Comparison of ENCODE assay signal across 11 mouse cellular contexts in the genomic region with DNA sequence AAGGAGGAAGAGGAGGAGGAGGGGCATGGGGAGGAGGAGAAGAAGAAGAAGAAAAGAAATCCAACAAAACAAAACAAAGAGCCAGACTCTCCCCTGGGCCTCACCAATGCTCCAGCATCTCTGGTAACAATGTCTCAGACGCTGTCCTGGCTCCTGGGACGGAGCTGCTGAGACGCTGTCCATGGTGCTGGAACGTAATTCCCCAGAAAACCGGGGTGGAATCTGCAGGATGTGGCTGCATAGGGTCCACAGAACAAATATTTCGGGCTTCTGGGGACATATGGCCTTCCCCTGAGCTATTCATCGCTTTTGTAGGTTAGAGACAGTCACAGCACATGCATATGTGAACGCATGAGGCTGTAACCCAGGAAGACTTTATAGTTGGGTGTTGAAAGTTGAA. TPM values are rescaled to one million over a fixed set of nuclear protein-coding genes. Genes with fewer than 3 reads are reported as not detected.
DNase-seq lines count a peak whose midpoint lies in the region; ATAC-seq and TF ChIP-seq lines count a peak whose summit lies in the region.
"Had no signal": no experiment of that assay in that cellular context is flagged by ENCODE, and none has a peak within 500 bp of the region (broad histone marks: within the 10 kb centered on the region; RNA-seq: fewer than 3 reads in every experiment).

No protein-coding gene starts in this region.

- intact Hi-C loops in left cerebral cortex, postnatal 4 days (cut with DNase I), result no loop called here

- TF ChIP-seq POLR2A in MEL (IDR thresholded peaks at IDR 0.05; ENCODE audit: control insufficient read depth in 1 of 2, insufficient read depth in 1 of 2, low read depth in 1 of 2, low read length in 2 of 2, poor library complexity in 1 of 2), result no peak

- ATAC-seq in CD4-positive, CD25-positive, alpha-beta regulatory T cell, adult 4 months, result no peak

- no peaks in the 10 kb centered on the region for H3K79me2 ChIP-seq in MEL (ENCODE audit: control insufficient read depth, insufficient read depth, low read length, poor library complexity)

- no peak for TF ChIP-seq RAD21 in MEL (IDR thresholded peaks at IDR 0.05; ENCODE audit: low read depth, low read length)

- H3K4me3 ChIP-seq in MEL (ENCODE audit: control insufficient read depth in 1 of 2, insufficient read depth in 1 of 2, low read depth in 2 of 2, low read length in 2 of 2), result no peak overlapping the region
- H3K4me3 ChIP-seq: heart, embryonic 15.5 days had no signal

- DNase-seq in CD4-positive, CD25-positive, alpha-beta regulatory T cell, adult 2 months (ENCODE audit: low read depth, low spot score), result peak; percentile 33
- peak; percentile 73 for DNase-seq in kidney, postnatal 10 days
- no peak for DNase-seq in kidney, adult 11 months
- peak; percentile 56 for DNase-seq in MEL (ENCODE audit: low read depth, low spot score)
- peak; percentile 35 for DNase-seq in hindlimb bud, embryonic 11.5 days (ENCODE audit: extremely low spot score, low read depth, low spot score)
- DNase-seq in left cerebral cortex, postnatal 4 days, result no peak
- no peak for DNase-seq in cerebellum, postnatal 14 days

- no peak overlapping the region for H3K27ac ChIP-seq in MEL (ENCODE audit: control insufficient read depth, low read depth, low read length)
- H3K27ac ChIP-seq: heart, embryonic 15.5 days had no signal

- H3K9me3 ChIP-seq in MEL (replicated peaks; ENCODE audit: insufficient read depth, low read length), result no peaks in the 10 kb centered on the region
- H3K9me3 ChIP-seq: heart, embryonic 15.5 days had no signal

- no peaks in the 10 kb centered on the region for H3K4me1 ChIP-seq in MEL (ENCODE audit: control insufficient read depth in 1 of 2, insufficient read depth in 2 of 2, low read length in 2 of 2)
- H3K4me1 ChIP-seq: heart, embryonic 15.5 days had no signal

- H3K9ac ChIP-seq in MEL (ENCODE audit: control insufficient read depth, low read depth, low read length, poor library complexity, severe bottlenecking), result no peak overlapping the region
- H3K9ac ChIP-seq: heart, embryonic 15.5 days had no signal

- no peak for TF ChIP-seq CTCF in MEL (IDR thresholded peaks at IDR 0.05 in 2 of 3, conservative IDR thresholded peaks at IDR 0.05 in 1 of 3; ENCODE audit: control insufficient read depth in 1 of 3, insufficient read depth in 1 of 3, low read depth in 2 of 3, low read length in 3 of 3, poor library complexity in 1 of 3, severe bottlenecking in 1 of 3)

- H3K27me3 ChIP-seq in MEL (ENCODE audit: control insufficient read depth in 1 of 2, insufficient read depth in 2 of 2, low read length in 2 of 2), result peaks cover 0 to 1% of the 10 kb centered on the region in 2 experiments; a peak in 2 of 4 replicates

- no peaks in the 10 kb centered on the region for H3K36me3 ChIP-seq in MEL (ENCODE audit: control insufficient read depth in 1 of 2, insufficient read depth in 2 of 2, low read length in 2 of 2)
- H3K36me3 ChIP-seq: heart, embryonic 15.5 days had no signal

- no peak for TF ChIP-seq EP300 in MEL (IDR thresholded peaks at IDR 0.05; ENCODE audit: low read depth in 1 of 2, low read length in 2 of 2)

TF ChIP-seq in MEL, 35 proteins besides CTCF, POLR2A, EP300 and RAD21:
- TF ChIP-seq MYB (IDR thresholded peaks at IDR 0.05; ENCODE audit: low read depth, low read length) (no peak), MYC (IDR thresholded peaks at IDR 0.05; ENCODE audit: low read depth, low read length) (no peak), MXI1 (IDR thresholded peaks at IDR 0.05; ENCODE audit: low read depth, low read length) (no peak), POLR2AphosphoS5 (IDR thresholded peaks at IDR 0.05; ENCODE audit: borderline replicate concordance, low read depth, low read length) (no peak), SIN3A (IDR thresholded peaks at IDR 0.05; ENCODE audit: low read length) (no peak), JUND (IDR thresholded peaks at IDR 0.05; ENCODE audit: low read depth, low read length) (no peak), MEF2A (IDR thresholded peaks at IDR 0.05; ENCODE audit: extremely low read depth, insufficient replicate concordance, low read depth, low read length, poor library complexity, severe bottlenecking) (no peak), MAZ (IDR thresholded peaks at IDR 0.05; ENCODE audit: low read depth, low read length) (no peak), TBP (IDR thresholded peaks at IDR 0.05; ENCODE audit: low read depth, low read length) (no peak), BHLHE40 (IDR thresholded peaks at IDR 0.05; ENCODE audit: borderline replicate concordance, low read depth, low read length) (no peak), CHD2 (IDR thresholded peaks at IDR 0.05; ENCODE audit: low read length) (no peak), UBTF (IDR thresholded peaks at IDR 0.05; ENCODE audit: borderline replicate concordance, insufficient read depth, low read depth, low read length) (no peak), TCF12 (IDR thresholded peaks at IDR 0.05; ENCODE audit: low read depth, low read length) (no peak), GABPA (IDR thresholded peaks at IDR 0.05; ENCODE audit: low read depth, low read length) (no peak), ZMIZ1 (IDR thresholded peaks at IDR 0.05; ENCODE audit: low read depth, low read length) (no peak)

RNA-seq across cellular contexts. Expression of a gene that starts 9.2 kb away (rescaled TPM):
- polyA plus RNA-seq in CD4-positive, CD25-positive, alpha-beta regulatory T cell, adult 4 months (2017; shearing (Covaris generic)), result not detected
- not detected in 2 replicates for total RNA-seq in MEL (2012; rRNA removed)
- polyA plus RNA-seq in MEL (2012; ENCODE audit: insufficient read depth in 1 of 2, insufficient read length in 2 of 2, low read depth in 1 of 2, low replicate concordance in 2 of 2, missing spikeins in 1 of 2), result not detected
- under 1 TPM in 1 of 2 experiments, not detected in 1; 0.66 TPM for total RNA-seq in left cerebral cortex, postnatal 4 days (2021)
- total RNA-seq: left cerebral cortex, adult 8-10 months; megakaryocyte, adult 5-6 weeks had no signal

RNA-seq across cellular contexts. Expression of a gene that starts 26.1 kb away (rescaled TPM):
- polyA plus RNA-seq in CD4-positive, CD25-positive, alpha-beta regulatory T cell, adult 4 months (2017; shearing (Covaris generic)), result not detected
- total RNA-seq in MEL (2012; rRNA removed), result 1.3 and 2.3 TPM in 2 replicates
- 1 to 10 TPM in 1 of 2 experiments, not detected in 1; 1.2 TPM for polyA plus RNA-seq in MEL (2012; ENCODE audit: insufficient read depth in 1 of 2, insufficient read length in 2 of 2, low read depth in 1 of 2, low replicate concordance in 2 of 2, missing spikeins in 1 of 2)
- under 1 TPM in 1 of 2 experiments, not detected in 1; 0.08 TPM for total RNA-seq in left cerebral cortex, postnatal 4 days (2021)

RNA-seq across cellular contexts. Expression of a gene that starts 26.8 kb away (rescaled TPM):
- not detected for polyA plus RNA-seq in CD4-positive, CD25-positive, alpha-beta regulatory T cell, adult 4 months (2017; shearing (Covaris generic))
- not detected in 2 replicates for total RNA-seq in MEL (2012; rRNA removed)
- polyA plus RNA-seq in MEL (2012; ENCODE audit: insufficient read depth in 1 of 2, insufficient read length in 2 of 2, low read depth in 1 of 2, low replicate concordance in 2 of 2, missing spikeins in 1 of 2), result not detected
- under 1 TPM; 0.26 to 0.56 TPM for total RNA-seq in left cerebral cortex, postnatal 4 days (2021)

RNA-seq across cellular contexts. Expression of a gene that starts 38.9 kb away (rescaled TPM):
- 1 to 10 TPM; 3.1 to 3.5 TPM for polyA plus RNA-seq in CD4-positive, CD25-positive, alpha-beta regulatory T cell, adult 4 months (2017; shearing (Covaris generic))
- 1.5 and 1.9 TPM in 2 replicates for total RNA-seq in MEL (2012; rRNA removed)
- 1 to 10 TPM in 1 of 2 experiments, not detected in 1; 7.1 TPM for polyA plus RNA-seq in MEL (2012; ENCODE audit: insufficient read depth in 1 of 2, insufficient read length in 2 of 2, low read depth in 1 of 2, low replicate concordance in 2 of 2, missing spikeins in 1 of 2)
- total RNA-seq in left cerebral cortex, postnatal 4 days (2021), result 100 to 1,000 TPM; 739 to 767 TPM

RNA-seq across cellular contexts. Expression of a gene that starts 50.6 kb away (rescaled TPM):
- polyA plus RNA-seq in CD4-positive, CD25-positive, alpha-beta regulatory T cell, adult 4 months (2017; shearing (Covaris generic)), result under 1 TPM; 0.46 to 0.67 TPM
- total RNA-seq in MEL (2012; rRNA removed), result 1.8 and 2.4 TPM in 2 replicates
- polyA plus RNA-seq in MEL (2012; ENCODE audit: insufficient read depth in 1 of 2, insufficient read length in 2 of 2, low read depth in 1 of 2, low replicate concordance in 2 of 2, missing spikeins in 1 of 2), result 10 to 100 TPM in 1 of 2 experiments, not detected in 1; 22.3 TPM
- total RNA-seq in left cerebral cortex, postnatal 4 days (2021), result 100 to 1,000 TPM; 356 to 358 TPM

Comparison
In these comparisons a context has a peak if more than half of its experiments do, and no peak if none do; other contexts are left out.
1. DNase-seq: peak in CD4-positive, CD25-positive, alpha-beta regulatory T cell, adult 2 months (single experiment), kidney, postnatal 10 days (single experiment), MEL (single experiment) and hindlimb bud, embryonic 11.5 days (single experiment); none in kidney, adult 11 months (single experiment), left cerebral cortex, postnatal 4 days (single experiment) and cerebellum, postnatal 14 days (0 of 2).